Mouse (Mus musculus) heart, embryonic 14.5 days (tissue): ENCODE results near the gene Ptprd. TPM values are rescaled to one million over a fixed set of nuclear protein-coding genes. Genes with fewer than 3 reads are reported as not detected.

Source experiments
- ATAC-seq: fragments of 200-750 bp; cut with Nextera tagmentation; 2 replicates; pipeline ENCODE4 v1.8.0; 2017; ENCODE audit warnings: low read depth, moderate TSS enrichment; ENCODE audit not compliant: insufficient number of reproducible peaks, insufficient read depth, low FRiP score
- H3K27ac ChIP-seq, 2 experiments: fragments of 200-500 bp in 1 of 2; fragments of 300-500 bp in 1 of 2; sonication (generic) in 1 of 2; replicated peaks in 1 of 2; 2 replicates each; pipeline ENCODE4 v1.5.1; 2012 to 2014; ENCODE audit warnings: low read depth in 2 of 2, low read length in 2 of 2, control low read depth in 1 of 2, mild to moderate bottlenecking in 1 of 2, mixed read lengths in 1 of 2; ENCODE audit not compliant: control insufficient read depth in 1 of 2, insufficient read depth in 1 of 2
- H3K27me3 ChIP-seq: fragments of 300-500 bp; sonication (generic); 2 replicates; pipeline ENCODE4 v1.6.1; 2014; ENCODE audit warnings: mild to moderate bottlenecking, low read length, control low read depth; ENCODE audit not compliant: control insufficient read depth, insufficient read depth
- H3K36me3 ChIP-seq: fragments of 300-500 bp; sonication (generic); 2 replicates; pipeline ENCODE4 v1.6.1; 2014; ENCODE audit warnings: mild to moderate bottlenecking, control low read depth, low read length, mixed read lengths; ENCODE audit not compliant: control insufficient read depth, insufficient read depth
- H3K4me1 ChIP-seq, 2 experiments: fragments of 200-500 bp in 1 of 2; fragments of 300-500 bp in 1 of 2; sonication (generic) in 1 of 2; 2 replicates each; pipeline ENCODE4 v1.6.1; 2012 to 2014; ENCODE audit warnings: low read length in 2 of 2, control low read depth in 1 of 2, mixed read lengths in 1 of 2; ENCODE audit not compliant: control insufficient read depth in 2 of 2, insufficient read depth in 2 of 2
- H3K4me2 ChIP-seq: fragments of 300-500 bp; sonication (generic); 2 replicates; pipeline ENCODE4 v1.6.1; 2014; ENCODE audit warnings: mild to moderate bottlenecking, low read length
- H3K4me3 ChIP-seq, 2 experiments: fragments of 200-500 bp in 1 of 2; fragments of 300-500 bp in 1 of 2; sonication (generic) in 1 of 2; 2 replicates each; pipeline ENCODE4 v1.5.1; 2012 to 2014; ENCODE audit warnings: low read length in 2 of 2, mild to moderate bottlenecking in 2 of 2, control low read depth in 1 of 2, low read depth in 1 of 2, moderate library complexity in 1 of 2; ENCODE audit not compliant: control insufficient read depth in 1 of 2, insufficient read depth in 1 of 2
- H3K9ac ChIP-seq: fragments of 300-500 bp; sonication (generic); 2 replicates; pipeline ENCODE4 v1.6.1; 2014; ENCODE audit warnings: mild to moderate bottlenecking, low read length
- H3K9me3 ChIP-seq: fragments of 300-500 bp; sonication (generic); 2 replicates; pipeline ENCODE4 v1.6.1; 2016; ENCODE audit warnings: low read length, control low read depth; ENCODE audit not compliant: control insufficient read depth
- WGBS: fragments of 180-500 bp; shearing (Covaris S2); extraction: QIAGEN DNeasy Blood & Tissue Kit; methylation state at CpG from one replicate; pipeline ENCODE4 v1.1.7; 2014; 5-methylcytosine and 5-hydroxymethylcytosine counted together
- polyA plus RNA-seq: library from polyadenylated mRNA; unstranded; fragments of >200 nt; fragmentation: Nextera tagmentation; extraction: Ambion mirVana; gene quantifications from 2 replicates; pipeline ENCODE4 v1.2.1, GENCODE M21; 2014

Ptprd gene
- polyA plus RNA-seq, 1 experiment from 2014 or later: 21.8 TPM

DNA sequence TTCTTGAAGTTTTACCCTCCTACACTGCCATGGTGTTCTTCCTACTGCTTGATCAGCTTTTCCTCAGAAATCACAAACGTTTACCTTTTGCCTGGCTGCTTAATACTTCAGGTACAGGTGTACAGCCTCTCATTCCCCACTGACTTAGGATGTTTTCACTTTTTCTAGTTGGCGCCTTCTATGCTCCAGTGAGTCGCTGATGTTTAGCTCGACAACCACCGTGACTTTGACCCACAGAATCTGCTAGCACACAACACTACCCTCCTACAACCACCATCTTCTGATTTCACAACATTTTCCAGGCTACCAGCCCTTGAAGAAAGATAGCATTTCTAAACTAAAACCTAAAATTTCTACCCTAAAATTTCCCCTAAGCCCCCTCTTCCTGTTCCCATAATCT lies 1794.1 kb downstream of the Ptprd start:
- no peak overlapping the region for H3K27ac ChIP-seq
- ATAC-seq: no peak
- no peak overlapping the region for H3K4me2 ChIP-seq
- H3K4me3 ChIP-seq: no peak overlapping the region
- H3K9ac ChIP-seq: no peak overlapping the region
- 93% methylated on average over 5 of the region's 5 CpGs for WGBS
- no peaks in the 10 kb centered on the region for H3K9me3 ChIP-seq
- no peaks in the 10 kb centered on the region for H3K27me3 ChIP-seq
- no peaks in the 10 kb centered on the region for H3K36me3 ChIP-seq
- H3K4me1 ChIP-seq: peaks cover 0 to 5% of the 10 kb centered on the region in 2 experiments; a peak in 1 of 4 replicates

GRCm38 (mm10) chr4:76415624-76416023 lies 1796.1 kb downstream of the Ptprd start:
- 89% methylated on average over 5 of the region's 5 CpGs for WGBS
- Histone ChIP-seq H3K9ac (no peak overlapping the region), H3K4me1 (peaks cover 0 to 5% of the 10 kb centered on the region in 2 experiments; a peak in 1 of 4 replicates), H3K4me2 (no peak overlapping the region), H3K4me3 (no peak overlapping the region), H3K36me3 (no peaks in the 10 kb centered on the region), H3K27ac (no peak overlapping the region), H3K27me3 (no peaks in the 10 kb centered on the region), H3K9me3 (no peaks in the 10 kb centered on the region)
- no peak for ATAC-seq

DNA sequence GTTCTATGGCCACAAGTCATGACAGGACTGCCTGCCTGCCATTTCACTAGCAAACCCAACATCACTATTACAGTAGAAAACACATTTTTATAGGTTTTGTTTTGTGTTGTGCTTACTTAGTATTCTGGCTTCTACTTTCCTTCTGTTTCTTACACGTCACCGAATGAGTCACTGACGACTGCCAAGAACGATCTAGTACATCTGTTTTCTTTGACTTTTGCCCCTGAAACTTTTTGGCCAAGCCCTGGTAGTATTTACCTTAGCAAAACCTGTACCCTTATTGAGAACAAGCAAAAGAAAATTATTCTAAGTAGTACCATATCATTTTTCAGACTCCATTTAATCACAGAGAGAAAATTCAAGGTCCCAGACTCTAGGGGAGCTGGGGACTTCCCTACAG lies 1797.2 kb downstream of the Ptprd start:
- Histone ChIP-seq H3K27ac (no peak overlapping the region), H3K27me3 (no peaks in the 10 kb centered on the region), H3K4me1 (peaks cover 0 to 9% of the 10 kb centered on the region in 2 experiments; a peak in 1 of 4 replicates), H3K9ac (no peak overlapping the region), H3K36me3 (no peaks in the 10 kb centered on the region), H3K9me3 (no peaks in the 10 kb centered on the region), H3K4me2 (no peak overlapping the region), H3K4me3 (no peak overlapping the region)
- ATAC-seq: no peak
- WGBS: 83% methylated on average over 4 of the region's 4 CpGs

DNA sequence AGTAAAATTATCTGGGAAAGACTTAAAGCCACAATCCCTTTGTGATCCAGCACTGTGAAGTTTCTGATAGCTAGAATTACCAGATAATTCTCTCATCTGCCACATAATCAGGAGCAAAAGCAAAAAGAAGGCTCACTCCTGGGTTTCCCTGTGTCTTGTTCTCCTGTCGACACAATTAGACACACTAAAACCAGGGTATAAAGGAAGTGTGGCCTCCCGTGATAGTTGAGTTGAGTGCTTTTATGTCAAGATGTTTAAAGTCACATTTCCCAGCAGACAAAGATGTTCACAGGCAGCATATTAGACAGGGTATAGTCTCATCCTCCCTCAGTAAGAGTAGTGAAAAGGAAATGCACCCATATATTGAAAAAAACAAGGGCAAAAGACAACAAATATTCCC lies 1801.7 kb downstream of the Ptprd start:
- H3K9me3 ChIP-seq: no peaks in the 10 kb centered on the region
- no peak for ATAC-seq

GRCm38 (mm10) chr4:76409159-76409558 lies 1802.6 kb downstream of the Ptprd start:
- peaks cover 0 to 4% of the 10 kb centered on the region in 2 experiments; a peak in 1 of 4 replicates for H3K4me1 ChIP-seq
- H3K4me2 ChIP-seq: no peak overlapping the region
- no peak for ATAC-seq
- no peak overlapping the region for H3K27ac ChIP-seq
- no peaks in the 10 kb centered on the region for H3K36me3 ChIP-seq
- H3K4me3 ChIP-seq: no peak overlapping the region
- H3K9ac ChIP-seq: no peak overlapping the region
- no peaks in the 10 kb centered on the region for H3K9me3 ChIP-seq
- WGBS: 73% methylated on average over 3 of the region's 3 CpGs
- no peaks in the 10 kb centered on the region for H3K27me3 ChIP-seq

More for the DNA sequence above, 1801.7 kb downstream of the Ptprd start:
- Histone ChIP-seq H3K36me3 (no peaks in the 10 kb centered on the region), H3K4me3 (no peak overlapping the region), H3K4me2 (no peak overlapping the region), H3K27me3 (no peaks in the 10 kb centered on the region), H3K27ac (no peak overlapping the region), H3K4me1 (peaks cover 0 to 4% of the 10 kb centered on the region in 2 experiments; a peak in 1 of 4 replicates), H3K9ac (no peak overlapping the region)
- WGBS: 19% methylated on average over 2 of the region's 2 CpGs

DNA sequence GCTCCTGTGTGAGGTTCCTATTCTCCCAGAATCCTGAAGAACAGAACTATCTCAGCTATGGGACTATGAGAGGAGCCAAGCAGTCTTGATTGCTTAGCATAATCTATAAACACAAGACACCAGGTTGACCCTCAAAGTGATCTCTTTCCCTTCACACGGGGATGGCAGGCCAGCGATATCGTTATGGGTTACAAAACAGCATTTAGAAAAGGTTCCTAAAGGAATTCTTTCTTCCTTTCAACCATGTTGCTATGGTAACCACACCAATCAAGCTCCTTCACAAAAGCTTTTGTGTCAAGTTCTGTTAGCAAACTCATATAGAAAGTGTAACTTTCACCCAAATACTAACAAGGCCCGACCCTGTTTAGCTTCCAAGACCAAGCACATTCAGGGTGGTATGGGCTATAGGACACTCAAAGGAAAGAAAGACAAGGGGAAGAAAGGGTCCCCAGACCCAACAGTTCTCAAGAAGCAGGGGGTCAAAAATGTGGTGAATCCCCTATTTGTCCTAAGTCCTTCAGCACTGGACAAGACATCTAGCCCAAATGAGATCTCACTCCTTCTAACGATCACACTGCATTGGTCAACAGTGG lies 1805.8 kb downstream of the Ptprd start:
- no peak overlapping the region for H3K27ac ChIP-seq
- no peaks in the 10 kb centered on the region for H3K36me3 ChIP-seq
- H3K4me1 ChIP-seq: peaks cover 0 to 4% of the 10 kb centered on the region in 2 experiments; a peak in 1 of 4 replicates
- WGBS: 85% methylated on average over 5 of the region's 5 CpGs
- no peak for ATAC-seq
- H3K27me3 ChIP-seq: no peaks in the 10 kb centered on the region
- no peak overlapping the region for H3K9ac ChIP-seq
- H3K4me3 ChIP-seq: no peak overlapping the region
- no peak overlapping the region for H3K4me2 ChIP-seq
- H3K9me3 ChIP-seq: no peaks in the 10 kb centered on the region

DNA sequence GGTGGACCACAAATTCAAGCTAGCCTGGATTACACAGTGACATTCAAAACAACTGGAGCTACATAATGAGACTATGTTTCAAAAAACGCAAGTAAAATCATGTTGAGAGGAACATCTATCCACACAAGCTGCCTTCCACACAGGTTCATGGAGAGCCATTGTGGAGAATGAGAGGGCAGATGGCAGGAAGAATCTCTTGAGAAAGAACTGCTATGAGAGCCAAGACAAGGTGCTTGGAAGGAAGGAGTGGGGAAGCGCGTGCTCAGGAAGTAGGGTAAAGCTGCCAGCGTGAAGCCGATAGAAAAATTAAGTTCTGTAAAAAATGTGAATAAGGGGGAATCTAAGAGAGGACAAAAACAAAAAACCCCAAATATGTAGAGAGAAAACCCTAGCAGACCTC lies 1808.5 kb downstream of the Ptprd start:
- Histone ChIP-seq H3K27ac (no peak overlapping the region), H3K36me3 (no peaks in the 10 kb centered on the region), H3K9me3 (no peaks in the 10 kb centered on the region), H3K9ac (no peak overlapping the region), H3K4me2 (no peak overlapping the region), H3K4me3 (no peak overlapping the region), H3K4me1 (no peaks in the 10 kb centered on the region), H3K27me3 (no peaks in the 10 kb centered on the region)
- 88% methylated on average over 5 of the region's 5 CpGs for WGBS
- no peak for ATAC-seq

- no peak for ATAC-seq
- no peaks in the 10 kb centered on the region for H3K27me3 ChIP-seq
- WGBS: 86% methylated on average over 5 of the region's 5 CpGs
These were observed 1823.9 kb downstream of the Ptprd start for GRCm38 (mm10) chr4:76387887-76388286.

More at GRCm38 (mm10) chr4:76387887-76388286, 1823.9 kb downstream of the Ptprd start:
- H3K36me3 ChIP-seq: no peaks in the 10 kb centered on the region
- no peaks in the 10 kb centered on the region for H3K9me3 ChIP-seq
- no peak overlapping the region for H3K4me3 ChIP-seq
- peaks cover 0 to 4% of the 10 kb centered on the region in 2 experiments; a peak in 2 of 4 replicates for H3K4me1 ChIP-seq
- H3K27ac ChIP-seq: no peak overlapping the region
- H3K4me2 ChIP-seq: no peak overlapping the region
- no peak overlapping the region for H3K9ac ChIP-seq
